In genomic region chr5:110269141-110270101, GRCm38 (mm10) we compare ENCODE assay signal across 8 mouse cellular contexts. TPM values are rescaled to one million over a fixed set of nuclear protein-coding genes. Genes with fewer than 3 reads are reported as not detected.
DNase-seq lines count a peak whose midpoint lies in the region; ATAC-seq lines count a peak whose summit lies in the region.

Gene Pgam5 (minus strand): TSS chr5:110269913.

- ATAC-seq in hindbrain, embryonic 16.5 days = peak; percentile 91

- H3K9ac ChIP-seq in hindbrain, embryonic 16.5 days (ENCODE audit: low read depth, low read length) = peak within 1 kb of the TSS; percentile 95

- H3K27ac ChIP-seq in hindbrain, embryonic 16.5 days (ENCODE audit: low read depth, low read length) = peak within 1 kb of the TSS; percentile 73
- H3K27ac ChIP-seq in macrophage = peak within 1 kb of the TSS; percentile 24; the same call in 1 of the 2 replicates

- H3K9me3 ChIP-seq in hindbrain, embryonic 16.5 days (ENCODE audit: control insufficient read depth, low read length) = no peaks in the 10 kb centered on the region

- DNase-seq in T-cell, adult 2 months (ENCODE audit: low spot score) = peak; percentile 84
- peak; percentile 92 to 94 for DNase-seq in cerebellum, postnatal 36 days
- peak; percentile 86 for DNase-seq in gastrocnemius, adult 18-20 months (ENCODE audit: low spot score)
- DNase-seq in left cerebral cortex, adult 18-20 months (ENCODE audit: low spot score in 2 of 2) = peak; percentile 84 to 88
- DNase-seq in right cerebral cortex, adult 18-20 months = peak; percentile 88
- DNase-seq in urinary bladder, postnatal 10 days (ENCODE audit: low spot score) = peak; percentile 63

- peak within 1 kb of the TSS; percentile 85 for H3K4me3 ChIP-seq in hindbrain, embryonic 16.5 days (ENCODE audit: low read length)
- H3K4me3 ChIP-seq in macrophage (ENCODE audit: inconsistent target) = peak within 1 kb of the TSS; percentile 91

- H3K79me2 ChIP-seq in macrophage (ENCODE audit: inconsistent target) = peaks cover 35% of the 10 kb centered on the region

- H3K36me3 ChIP-seq in hindbrain, embryonic 16.5 days (ENCODE audit: control insufficient read depth, insufficient read depth, low read length) = peaks cover 14% of the 10 kb centered on the region
- H3K36me3 ChIP-seq in macrophage (ENCODE audit: inconsistent target) = peaks cover 12% of the 10 kb centered on the region; the same call in 1 of the 2 replicates

- peak within 1 kb of the TSS; percentile 94 for H3K4me2 ChIP-seq in hindbrain, embryonic 16.5 days (ENCODE audit: low read length)

- H3K27me3 ChIP-seq in hindbrain, embryonic 16.5 days (replicated peaks; ENCODE audit: control insufficient read depth, insufficient read depth, low read length) = no peaks in the 10 kb centered on the region

- peaks cover 7% of the 10 kb centered on the region for H3K4me1 ChIP-seq in hindbrain, embryonic 16.5 days (ENCODE audit: control insufficient read depth, insufficient read depth, low read depth, low read length)

- WGBS in hindbrain, embryonic 16.5 days = under 1% methylated on average over 59 of the region's 66 CpGs
- WGBS in macrophage (ENCODE audit: missing documents) = 3% methylated on average over 61 of the region's 66 CpGs

RNA-seq across cellular contexts. Expression of gene Pgam5, which starts in this region (rescaled TPM):
- 10 to 100 TPM; 28.2 to 30.2 TPM for total RNA-seq in gastrocnemius, adult 18-20 months (2021)
- 94.4 and 102 TPM in 2 replicates for polyA plus RNA-seq in hindbrain, embryonic 16.5 days (2015; fragmentation: Nextera tagmentation; extraction: Ambion mirVana)
- 10 to 100 TPM; 55.1 to 59.2 TPM for total RNA-seq in left cerebral cortex, adult 18-20 months (2021)
- total RNA-seq in macrophage (2018; cell fraction: chromatin; rRNA removed) = 10 to 100 TPM in 22 of 26 experiments, 1 to 10 TPM in 4; 4.7 to 39.2 (median 20.7) TPM
- 10 to 100 TPM; 15.7 to 28.5 (median 22.6) TPM for total RNA-seq in macrophage (2018; cell fraction: cytosol; rRNA removed)
- 10 to 100 TPM in 25 of 26 experiments, 1 to 10 TPM in 1; 9.4 to 38.0 (median 17.8) TPM for total RNA-seq in macrophage (2018; cell fraction: nucleus; rRNA removed)
- polyA plus RNA-seq in macrophage (2018) = 13.1 to 37.7 TPM (median 18.8 TPM) in 3 replicates

Comparison
In these comparisons a context has a peak if more than half of its experiments do, and no peak if none do; other contexts are left out.
1. Peak in every context shown above with its lines: DNase-seq, ATAC-seq, H3K4me3 ChIP-seq and H3K27ac ChIP-seq.